Mouse (Mus musculus): ENCODE results near the gene Fyb. TPM values are rescaled to one million over a fixed set of nuclear protein-coding genes. Genes with fewer than 3 reads are reported as not detected.

The Fyb gene
- polyA plus RNA-seq (2012; fragmentation: generic; extraction: Trizol): 129 TPM

- TF ChIP-seq REST (IDR thresholded peaks at IDR 0.05; ENCODE audit: insufficient read depth, insufficient read length) (no peak), E2F4 (IDR thresholded peaks at IDR 0.05; ENCODE audit: insufficient read depth) (no peak), MYOD1 (IDR thresholded peaks at IDR 0.05; ENCODE audit: control insufficient read depth in 1 of 3, insufficient read length in 2 of 3, low read depth in 2 of 3) (no peak), TCF3 (IDR thresholded peaks at IDR 0.05; ENCODE audit: insufficient read length, low read depth) (no peak), USF1 (IDR thresholded peaks at IDR 0.05; ENCODE audit: low read depth) (no peak), CEBPB (IDR thresholded peaks at IDR 0.05; ENCODE audit: insufficient read depth, poor library complexity, severe bottlenecking) (no peak), SRF (IDR thresholded peaks at IDR 0.05; ENCODE audit: control insufficient read depth, insufficient read length, low read depth) (no peak), TCF12 (IDR thresholded peaks at IDR 0.05; ENCODE audit: insufficient read depth, poor library complexity, severe bottlenecking) (no peak), POLR2A (IDR thresholded peaks at IDR 0.05; ENCODE audit: insufficient read length, low read depth) (no peak), MYOG (IDR thresholded peaks at IDR 0.05; ENCODE audit: control insufficient read depth in 1 of 3, insufficient read depth in 1 of 3, insufficient read length in 2 of 3, low read depth in 2 of 3) (no peak), MAX (IDR thresholded peaks at IDR 0.05; ENCODE audit: low read depth) (no peak), POLR2AphosphoS2 (IDR thresholded peaks at IDR 0.05; ENCODE audit: insufficient read length, low read depth) (no peak)
- no peak within 1 kb of the TSS for H3ac ChIP-seq (ENCODE audit: control insufficient read depth, insufficient read length)
- H3K36me3 ChIP-seq (ENCODE audit: control insufficient read depth, insufficient read depth): no peaks in the 10 kb centered on the region
- no peaks in the 10 kb centered on the region for H3K79me2 ChIP-seq (ENCODE audit: control insufficient read depth, insufficient read depth)
- peaks cover 10% of the 10 kb centered on the region for H3K27me3 ChIP-seq (ENCODE audit: control insufficient read depth, insufficient read depth, insufficient read length)
- H3K4me3 ChIP-seq: no peak within 1 kb of the TSS
- no peak within 1 kb of the TSS for H3K4me2 ChIP-seq (ENCODE audit: low read depth)
These were observed at the start of gene Fyb for GRCm38 (mm10) chr15:6522653-6523167. Gene Fyb (plus strand): TSS chr15:6522853.

- Histone ChIP-seq H3K36me3 (ENCODE audit: control insufficient read depth, insufficient read depth) (no peaks in the 10 kb centered on the region), H3K79me2 (ENCODE audit: control insufficient read depth, insufficient read depth) (no peaks in the 10 kb centered on the region), H3K4me3 (no peak overlapping the region)
These were observed 39.1 kb upstream of the Fyb start for GRCm38 (mm10) chr15:6483561-6483960.

GRCm38 (mm10) chr15:6492386-6492785, 30.3 kb upstream of the Fyb start:
- Histone ChIP-seq H3K36me3 (ENCODE audit: control insufficient read depth, insufficient read depth) (no peaks in the 10 kb centered on the region), H3K4me2 (ENCODE audit: low read depth) (peak overlapping the region; percentile 68), H3K79me2 (ENCODE audit: control insufficient read depth, insufficient read depth) (no peaks in the 10 kb centered on the region), H3K27me3 (ENCODE audit: control insufficient read depth, insufficient read depth, insufficient read length) (no peaks in the 10 kb centered on the region), H3K4me3 (no peak overlapping the region), H3ac (ENCODE audit: control insufficient read depth, insufficient read length) (no peak overlapping the region)
- TF ChIP-seq REST (IDR thresholded peaks at IDR 0.05; ENCODE audit: insufficient read depth, insufficient read length): no peak
- TF ChIP-seq MAX (IDR thresholded peaks at IDR 0.05; ENCODE audit: low read depth): peak; percentile 58

More at GRCm38 (mm10) chr15:6483561-6483960, 39.1 kb upstream of the Fyb start:
- TF ChIP-seq E2F4 (IDR thresholded peaks at IDR 0.05; ENCODE audit: insufficient read depth) (no peak), MAX (IDR thresholded peaks at IDR 0.05; ENCODE audit: low read depth) (no peak), MYOG (IDR thresholded peaks at IDR 0.05; ENCODE audit: control insufficient read depth in 1 of 3, insufficient read depth in 1 of 3, insufficient read length in 2 of 3, low read depth in 2 of 3) (no peak), TCF3 (IDR thresholded peaks at IDR 0.05; ENCODE audit: insufficient read length, low read depth) (no peak), CEBPB (IDR thresholded peaks at IDR 0.05; ENCODE audit: insufficient read depth, poor library complexity, severe bottlenecking) (no peak), SRF (IDR thresholded peaks at IDR 0.05; ENCODE audit: control insufficient read depth, insufficient read length, low read depth) (no peak), REST (IDR thresholded peaks at IDR 0.05; ENCODE audit: insufficient read depth, insufficient read length) (no peak), POLR2A (IDR thresholded peaks at IDR 0.05; ENCODE audit: insufficient read length, low read depth) (no peak), TCF12 (IDR thresholded peaks at IDR 0.05; ENCODE audit: insufficient read depth, poor library complexity, severe bottlenecking) (no peak), MYOD1 (IDR thresholded peaks at IDR 0.05; ENCODE audit: control insufficient read depth in 1 of 3, insufficient read length in 2 of 3, low read depth in 2 of 3) (no peak), POLR2AphosphoS2 (IDR thresholded peaks at IDR 0.05; ENCODE audit: insufficient read length, low read depth) (no peak), USF1 (IDR thresholded peaks at IDR 0.05; ENCODE audit: low read depth) (no peak)
- no peak overlapping the region for H3ac ChIP-seq (ENCODE audit: control insufficient read depth, insufficient read length)
- no peaks in the 10 kb centered on the region for H3K27me3 ChIP-seq (ENCODE audit: control insufficient read depth, insufficient read depth, insufficient read length)
- H3K4me2 ChIP-seq (ENCODE audit: low read depth): no peak overlapping the region

DNA sequence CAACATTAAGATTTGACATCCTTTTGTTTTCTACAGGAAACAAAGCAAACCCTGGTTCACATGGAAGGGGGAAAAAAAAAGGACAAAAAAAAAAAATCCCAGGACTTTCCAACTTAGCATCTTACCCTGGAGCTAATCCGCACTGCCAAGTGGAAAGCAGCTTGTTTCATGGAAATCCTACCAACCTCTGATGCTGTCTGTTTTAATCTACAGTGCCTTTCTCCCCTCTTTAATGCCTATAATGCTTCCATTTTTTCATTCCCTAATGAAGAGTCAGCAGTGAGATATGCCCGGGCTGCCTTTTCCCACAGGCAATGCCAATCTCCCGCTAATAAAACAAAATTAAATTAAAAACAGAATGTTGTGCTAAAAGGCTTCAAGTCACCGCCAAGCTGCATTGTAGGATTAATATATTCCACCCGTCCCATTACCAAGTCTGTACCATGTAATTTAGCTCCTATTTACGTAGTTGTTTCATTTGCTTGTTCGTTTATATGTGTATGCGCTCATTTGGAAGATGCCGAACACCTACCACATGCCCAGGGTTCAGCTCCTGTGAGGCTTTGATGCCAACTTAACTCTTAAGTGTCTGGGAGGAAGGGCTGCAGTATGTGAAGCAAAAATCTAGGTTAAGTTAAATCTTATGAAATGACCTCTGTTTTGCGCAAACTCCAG, 24.1 kb upstream of the Fyb start:
- H3K4me2 ChIP-seq (ENCODE audit: low read depth): no peak overlapping the region
- TF ChIP-seq SRF (IDR thresholded peaks at IDR 0.05; ENCODE audit: control insufficient read depth, insufficient read length, low read depth): no peak
- no peak for TF ChIP-seq MYOD1 (IDR thresholded peaks at IDR 0.05; ENCODE audit: control insufficient read depth in 1 of 3, insufficient read length in 2 of 3, low read depth in 2 of 3)
- no peak for TF ChIP-seq TCF12 (IDR thresholded peaks at IDR 0.05; ENCODE audit: insufficient read depth, poor library complexity, severe bottlenecking)
- no peak for TF ChIP-seq MYOG (IDR thresholded peaks at IDR 0.05; ENCODE audit: control insufficient read depth in 1 of 3, insufficient read depth in 1 of 3, insufficient read length in 2 of 3, low read depth in 2 of 3)
- no peak for TF ChIP-seq MAX (IDR thresholded peaks at IDR 0.05; ENCODE audit: low read depth)
- TF ChIP-seq CEBPB (IDR thresholded peaks at IDR 0.05; ENCODE audit: insufficient read depth, poor library complexity, severe bottlenecking): no peak
- TF ChIP-seq REST (IDR thresholded peaks at IDR 0.05; ENCODE audit: insufficient read depth, insufficient read length): no peak
- TF ChIP-seq POLR2AphosphoS2 (IDR thresholded peaks at IDR 0.05; ENCODE audit: insufficient read length, low read depth): no peak
- no peak for TF ChIP-seq TCF3 (IDR thresholded peaks at IDR 0.05; ENCODE audit: insufficient read length, low read depth)
- no peak for TF ChIP-seq POLR2A (IDR thresholded peaks at IDR 0.05; ENCODE audit: insufficient read length, low read depth)
- TF ChIP-seq USF1 (IDR thresholded peaks at IDR 0.05; ENCODE audit: low read depth): no peak
- TF ChIP-seq E2F4 (IDR thresholded peaks at IDR 0.05; ENCODE audit: insufficient read depth): no peak
- no peaks in the 10 kb centered on the region for H3K27me3 ChIP-seq (ENCODE audit: control insufficient read depth, insufficient read depth, insufficient read length)
- no peak overlapping the region for H3ac ChIP-seq (ENCODE audit: control insufficient read depth, insufficient read length)
- no peaks in the 10 kb centered on the region for H3K36me3 ChIP-seq (ENCODE audit: control insufficient read depth, insufficient read depth)
- no peaks in the 10 kb centered on the region for H3K79me2 ChIP-seq (ENCODE audit: control insufficient read depth, insufficient read depth)
- no peak overlapping the region for H3K4me3 ChIP-seq

Data from myocyte (in vitro differentiated cells).